28 mouse cellular contexts compared by ENCODE assay signal in the genomic region with DNA sequence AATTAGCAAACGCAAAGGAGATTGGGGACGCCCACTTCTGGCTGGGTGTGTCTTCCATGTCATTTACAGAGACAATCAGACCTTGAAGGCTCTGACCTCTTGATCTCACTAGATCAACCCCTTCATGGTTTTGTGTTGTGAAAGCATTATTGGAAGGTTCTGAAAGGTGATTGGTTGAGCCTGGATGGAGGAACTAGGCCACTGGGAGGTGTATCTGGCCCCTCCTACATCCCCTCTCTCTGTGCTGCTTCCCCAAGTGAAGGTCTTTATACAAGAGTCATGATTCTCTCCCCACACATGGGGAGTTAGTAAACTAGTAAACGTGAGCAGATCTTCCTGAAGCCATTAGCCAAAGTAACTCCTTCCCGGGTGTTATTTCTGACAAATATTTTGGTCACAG. TPM values are rescaled to one million over a fixed set of nuclear protein-coding genes. Genes with fewer than 3 reads are reported as not detected.
DNase-seq lines count a peak whose midpoint lies in the region; ATAC-seq and TF ChIP-seq lines count a peak whose summit lies in the region.
"Had no signal": no experiment of that assay in that cellular context is flagged by ENCODE, and none has a peak within 500 bp of the region (broad histone marks: within the 10 kb centered on the region; RNA-seq: fewer than 3 reads in every experiment).

No protein-coding gene starts in this region.

- H3K4me3 ChIP-seq in bone marrow macrophage, adult 2 months (ENCODE audit: insufficient read depth, low read length), result no peak overlapping the region
- H3K4me3 ChIP-seq in kidney, adult 2 months (ENCODE audit: insufficient read depth, low read depth, low read length), result no peak overlapping the region
- H3K4me3 ChIP-seq: forebrain, embryonic 10.5 days; forebrain, embryonic 13.5 days; heart, embryonic 12.5 days; heart, embryonic 15.5 days had no signal

- no peak for TF ChIP-seq POLR2A in bone marrow macrophage, adult 2 months (IDR thresholded peaks at IDR 0.05; ENCODE audit: borderline replicate concordance, low read depth, low read length)
- no peak for TF ChIP-seq POLR2A in kidney, adult 2 months (IDR thresholded peaks at IDR 0.05; ENCODE audit: low read depth, low read length)

- peaks cover 12% of the 10 kb centered on the region for H3K4me1 ChIP-seq in bone marrow macrophage, adult 2 months (ENCODE audit: control insufficient read depth, insufficient read depth, low read length)
- peaks cover 7% of the 10 kb centered on the region for H3K4me1 ChIP-seq in kidney, adult 2 months (ENCODE audit: control insufficient read depth, insufficient read depth, low read length)
- H3K4me1 ChIP-seq: forebrain, embryonic 13.5 days; heart, embryonic 12.5 days; heart, embryonic 15.5 days had no signal

- no peak for DNase-seq in thymus, postnatal 0 days (ENCODE audit: low spot score)
- no peak for DNase-seq in kidney, adult 2 months
- no peak for DNase-seq in cerebellum, postnatal 25 days
- DNase-seq in adrenal gland, postnatal 14 days, result no peak
- DNase-seq: adrenal gland, adult 8-10 months; adrenal gland, postnatal 36 days; cerebellum, adult 11 months; cerebellum, adult 2 months; cerebellum, adult 9-11 months; cerebellum, postnatal 36 days; gastrocnemius, postnatal 10 days; gastrocnemius, postnatal 36 days; heart, adult 11 months; heart, postnatal 10 days; heart, postnatal 36 days had no signal

- no peaks in the 10 kb centered on the region for H3K36me3 ChIP-seq in kidney, adult 2 months (ENCODE audit: control insufficient read depth, insufficient read depth, low read length)
- H3K36me3 ChIP-seq: forebrain, embryonic 10.5 days; G1E; heart, embryonic 12.5 days; heart, embryonic 15.5 days had no signal

- H3K27ac ChIP-seq in bone marrow macrophage, adult 2 months (ENCODE audit: insufficient read depth, low read depth, low read length), result peak overlapping the region; percentile 65; the same call in 1 of the 2 replicates
- H3K27ac ChIP-seq in kidney, adult 2 months (ENCODE audit: insufficient read depth, low read depth, low read length), result no peak overlapping the region
- H3K27ac ChIP-seq: forebrain, embryonic 10.5 days; forebrain, embryonic 13.5 days; heart, embryonic 15.5 days; hindbrain, embryonic 14.5 days; hindbrain, postnatal 0 days had no signal

- WGBS in kidney, adult 2 months, result 93% methylated on average over 4 of the region's 4 CpGs

- no peaks in the 10 kb centered on the region for H3K27me3 ChIP-seq in kidney, adult 2 months (replicated peaks; ENCODE audit: control insufficient read depth, insufficient read depth, low read length)
- H3K27me3 ChIP-seq: forebrain, embryonic 13.5 days; heart, embryonic 12.5 days; heart, embryonic 15.5 days had no signal

- ATAC-seq in hematopoietic stem cell, adult 5-6 weeks (replicated peaks in 1 of 2; ENCODE audit: insufficient read depth in 1 of 2, low FRiP score in 2 of 2, low TSS enrichment in 1 of 2, low read depth in 1 of 2, poor library complexity in 2 of 2, severe bottlenecking in 2 of 2), result peak; percentile 27 to 45; a peak in 2 of 4 replicates
- peak; percentile 93 for ATAC-seq in monocyte, adult 5-6 weeks (replicated peaks; ENCODE audit: insufficient number of reproducible peaks, low FRiP score, low TSS enrichment, poor library complexity, severe bottlenecking)
- ATAC-seq: forebrain, embryonic 13.5 days; forebrain, embryonic 16.5 days; hindbrain, postnatal 0 days; inflammation-experienced regulatory T-cells, adult 6 months; intestine, embryonic 16.5 days had no signal

- TF ChIP-seq CTCF in bone marrow macrophage, adult 2 months (IDR thresholded peaks at IDR 0.05; ENCODE audit: low read depth, low read length), result no peak
- no peak for TF ChIP-seq CTCF in kidney, adult 2 months (conservative IDR thresholded peaks at IDR 0.05; ENCODE audit: insufficient read depth, insufficient read length, low read depth, low read length)

RNA-seq across cellular contexts. Expression of a gene that starts 36.4 kb away (rescaled TPM):
- polyA plus RNA-seq in bone marrow macrophage, adult 2 months (2012; ENCODE audit: insufficient read depth, insufficient read length, missing spikeins), result 48.4 and 52.4 TPM in 2 replicates
- total RNA-seq in hematopoietic stem cell, adult 5-6 weeks (2017), result 23.1 and 24.1 TPM in 2 replicates
- 88.5 to 100 TPM (median 93.4 TPM) in 3 replicates for total RNA-seq in monocyte, adult 5-6 weeks (2017)
- polyA plus RNA-seq in thymus, postnatal 0 days (2015; fragmentation: Nextera tagmentation; extraction: Ambion mirVana), result 55.6 and 67.8 TPM in 2 replicates
- 27.1 and 29.2 TPM in 2 replicates for polyA plus RNA-seq in kidney, adult 2 months (2012; rRNA removed)
- 16.9 and 17.3 TPM in 2 replicates for total RNA-seq in adrenal gland, postnatal 14 days (2021)
- polyA plus RNA-seq: G1E had no signal
